Mouse (Mus musculus) kidney, adult 2 months (tissue): Measurements from ENCODE around the gene Eci3. TPM values are rescaled to one million over a fixed set of nuclear protein-coding genes. Genes with fewer than 3 reads are reported as not detected.
"Not testable (repeated sequence)": the region's sequence is repeated elsewhere in the genome, so short reads cannot be mapped to it uniquely, and the experiment has no call there.

Source experiments
- DNase-seq: peaks from one replicate; pipeline ENCODE4 v3.0.0; 2021
- H3K27ac ChIP-seq: fragments of 200-500 bp; 2 replicates; pipeline ENCODE4 v1.5.1; 2012; ENCODE audit warnings: low read depth, low read length, control low read depth, inconsistent platforms; ENCODE audit not compliant: insufficient read depth
- H3K27me3 ChIP-seq: fragments of 200-500 bp; replicated peaks from 2 replicates; pipeline ENCODE4 v1.6.1; 2012; ENCODE audit warnings: mild to moderate bottlenecking, moderate library complexity, low read length, inconsistent platforms; ENCODE audit not compliant: control insufficient read depth, insufficient read depth
- H3K36me3 ChIP-seq: fragments of 200-500 bp; 2 replicates; pipeline ENCODE4 v1.6.1; 2012; ENCODE audit warnings: mild to moderate bottlenecking, moderate library complexity, low read length, inconsistent platforms; ENCODE audit not compliant: control insufficient read depth, insufficient read depth
- H3K4me1 ChIP-seq: fragments of 200-500 bp; 2 replicates; pipeline ENCODE4 v1.6.1; 2011; ENCODE audit warnings: low read length; ENCODE audit not compliant: control insufficient read depth, insufficient read depth
- H3K4me3 ChIP-seq: fragments of 200-500 bp; 2 replicates; pipeline ENCODE4 v1.5.1; 2011; ENCODE audit warnings: mild to moderate bottlenecking, low read depth, low read length, control low read depth; ENCODE audit not compliant: insufficient read depth
- CTCF ChIP-seq: fragments of 200-500 bp; conservative IDR thresholded peaks from 2 replicates; pipeline ENCODE4 v1.5.1; 2011; ENCODE audit warnings: low read depth, mild to moderate bottlenecking, control low read depth, low read length, moderate library complexity, mixed read lengths; ENCODE audit not compliant: insufficient read depth, insufficient read length
- POLR2A ChIP-seq: fragments of 200-500 bp; IDR thresholded peaks from one replicate; pipeline ENCODE4 v1.6.1; 2011; ENCODE audit warnings: low read depth, low read length, control low read depth
- WGBS: fragments of 180-500 bp; shearing (Covaris S2); methylation state at CpG from one replicate; pipeline ENCODE4 v1.1.7; 2018; 5-methylcytosine and 5-hydroxymethylcytosine counted together
- polyA plus RNA-seq: library from polyadenylated mRNA; depleted of rRNA; stranded (reverse); fragments of >200 nt; gene quantifications from 2 replicates; pipeline ENCODE4 v1.2.3, GENCODE M21; 2012

The Eci3 gene
- polyA plus RNA-seq, 1 experiment = 129 TPM

DNA sequence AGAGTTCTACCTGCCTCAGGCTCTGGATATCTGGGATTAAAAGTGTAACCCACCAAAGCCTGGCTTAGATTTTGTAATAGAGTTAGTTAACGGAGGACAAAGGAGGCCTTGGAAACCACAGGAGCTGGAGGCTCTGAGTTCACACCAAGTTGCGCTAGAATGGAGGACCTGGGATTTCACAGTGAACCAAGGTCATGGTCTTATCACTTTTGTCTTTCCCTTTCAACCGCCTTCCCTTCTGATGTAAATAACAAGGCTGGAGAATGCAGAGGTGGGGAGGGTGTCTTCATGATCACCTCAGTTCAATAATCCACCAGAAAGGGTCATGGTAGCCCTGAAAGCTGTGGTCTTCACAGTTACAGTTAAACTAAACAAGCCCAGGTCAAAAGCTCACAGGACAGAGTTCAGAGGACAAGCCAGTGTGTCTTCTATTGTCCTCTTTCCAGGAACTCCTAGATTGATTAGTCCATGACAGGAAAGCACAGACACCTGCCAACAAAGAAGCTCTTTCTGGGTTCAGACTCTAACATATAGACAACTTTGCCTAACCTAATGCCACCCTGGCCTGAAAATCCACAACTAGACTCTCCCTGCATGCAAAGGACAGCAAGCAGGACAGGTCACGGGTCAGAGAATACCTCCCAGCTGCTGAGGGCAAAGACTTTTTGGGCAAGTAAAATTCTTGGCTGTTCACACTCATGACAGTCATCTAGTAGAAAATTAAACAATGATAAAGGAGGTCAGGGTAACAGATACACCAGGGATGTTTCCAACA lies 2.4 kb downstream of the Eci3 start:
- Histone ChIP-seq H3K27ac (peak overlapping the region; percentile 9; the same call in 1 of the 2 replicates), H3K36me3 (no peaks in the 10 kb centered on the region; the same call in 1 of the 2 replicates), H3K27me3 (no peaks in the 10 kb centered on the region), H3K4me3 (no peak overlapping the region), H3K4me1 (peaks cover 7% of the 10 kb centered on the region; the same call in 1 of the 2 replicates)
- TF ChIP-seq CTCF = no peak
- no peak for TF ChIP-seq POLR2A
- peak; percentile 87 for DNase-seq
- WGBS = 73% methylated on average over 4 of the region's 4 CpGs

- 54% methylated on average over 3 of the region's 3 CpGs for WGBS
- peak; percentile 32 for DNase-seq
- H3K27me3 ChIP-seq, H3K36me3 ChIP-seq, H3K4me3 ChIP-seq, H3K27ac ChIP-seq, H3K4me1 ChIP-seq: not testable (repeated sequence)
Observed at GRCm38 (mm10) chr13:34958158-34958557, 5.5 kb downstream of the Eci3 start.

DNA sequence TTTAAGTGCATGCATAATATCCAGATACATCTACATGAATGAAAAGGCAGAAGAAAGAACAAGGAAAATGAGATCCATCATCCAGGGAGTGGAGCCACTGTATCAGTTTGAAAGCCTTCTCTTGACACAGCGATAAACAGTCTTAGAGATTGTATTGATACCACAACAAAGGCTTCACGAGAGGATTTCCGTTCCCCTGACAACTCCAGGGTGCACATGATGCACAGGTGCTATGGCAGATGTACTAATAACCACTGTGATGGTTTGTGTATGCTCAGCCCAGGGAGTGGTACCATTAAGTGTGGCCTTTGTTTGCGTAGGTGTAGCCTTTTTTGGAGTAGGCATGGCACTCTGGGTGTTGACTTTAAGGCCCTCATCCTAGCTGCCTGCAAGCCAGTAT lies 6.7 kb downstream of the Eci3 start:
- 93% methylated on average over 4 of the region's 4 CpGs for WGBS
- H3K4me1 ChIP-seq = peaks cover 2% of the 10 kb centered on the region; the same call in 1 of the 2 replicates
- no peaks in the 10 kb centered on the region for H3K27me3 ChIP-seq
- no peak overlapping the region for H3K27ac ChIP-seq
- no peak for DNase-seq
- H3K36me3 ChIP-seq = no peaks in the 10 kb centered on the region; the same call in 1 of the 2 replicates
- TF ChIP-seq POLR2A (no peak), CTCF (no peak)
- no peak overlapping the region for H3K4me3 ChIP-seq

DNA sequence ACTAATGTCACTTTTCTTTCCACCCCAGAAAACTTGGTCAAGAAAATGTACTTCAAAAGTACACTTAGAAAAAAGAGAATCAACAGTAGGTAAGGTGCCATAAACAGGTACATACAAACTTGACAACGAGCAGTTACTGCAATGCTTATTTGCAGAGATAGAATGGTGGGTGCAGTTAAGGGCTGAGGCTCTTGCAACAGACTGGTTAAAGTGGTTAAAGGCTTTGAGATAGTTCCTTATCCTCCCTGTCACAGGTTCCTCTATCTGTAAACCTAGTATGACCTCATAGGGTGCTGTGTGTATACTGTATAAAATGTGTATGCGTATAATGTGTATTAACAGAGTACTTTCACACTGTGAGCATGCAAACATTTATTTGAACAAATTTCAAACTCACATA lies 12.2 kb downstream of the Eci3 start:
- H3K27ac ChIP-seq, H3K27me3 ChIP-seq, H3K4me1 ChIP-seq, H3K36me3 ChIP-seq, H3K4me3 ChIP-seq, DNase-seq: not testable (repeated sequence)
- WGBS = 93% methylated on average over 2 of the region's 2 CpGs

GRCm38 (mm10) chr13:34942370-34942769 lies 21.2 kb downstream of the Eci3 start:
- H3K4me1 ChIP-seq = no peaks in the 10 kb centered on the region
- no peak overlapping the region for H3K4me3 ChIP-seq
- H3K27me3 ChIP-seq = no peaks in the 10 kb centered on the region
- H3K36me3 ChIP-seq = no peaks in the 10 kb centered on the region
- no peak for DNase-seq
- TF ChIP-seq CTCF (no peak), POLR2A (no peak)
- no peak overlapping the region for H3K27ac ChIP-seq

DNA sequence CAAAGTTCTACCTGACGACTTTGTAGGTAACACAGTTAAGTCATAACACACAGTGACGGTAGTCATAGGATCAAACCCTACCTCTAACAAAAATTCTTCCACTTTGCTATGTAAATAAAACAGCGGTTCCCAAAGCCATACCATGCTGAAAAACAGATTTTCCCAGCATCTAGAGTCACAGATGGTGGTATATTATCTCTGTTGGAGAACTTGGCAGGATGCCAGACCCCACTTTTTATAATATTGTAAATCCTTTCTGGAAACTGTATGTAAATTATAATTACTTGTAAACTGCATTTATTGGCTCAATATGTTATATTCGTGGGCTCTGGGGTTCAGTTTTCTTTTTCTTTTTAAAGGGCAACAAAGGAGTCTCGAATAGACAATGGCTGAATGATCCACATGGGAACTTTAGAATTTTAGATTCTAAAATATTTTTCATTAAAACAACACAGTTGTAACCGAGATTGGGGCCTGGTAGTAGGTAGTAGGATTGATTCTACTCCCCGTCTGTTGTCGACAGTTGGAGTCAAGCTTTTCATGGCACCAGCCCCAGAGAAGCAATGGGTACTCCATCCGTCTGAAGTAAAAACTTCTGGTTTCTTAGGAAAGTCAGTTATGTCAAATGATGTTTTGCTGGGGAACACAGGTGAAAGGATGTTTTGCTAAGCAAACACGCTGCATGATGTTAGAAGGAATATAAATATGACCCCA lies 28.5 kb downstream of the Eci3 start:
- Histone ChIP-seq H3K36me3 (no peaks in the 10 kb centered on the region), H3K27me3 (no peaks in the 10 kb centered on the region), H3K4me3 (no peak overlapping the region), H3K27ac (no peak overlapping the region), H3K4me1 (no peaks in the 10 kb centered on the region)
- no peak for TF ChIP-seq CTCF
- no peak for TF ChIP-seq POLR2A
- DNase-seq = no peak
- WGBS = 82% methylated on average over 10 of the region's 10 CpGs

DNA sequence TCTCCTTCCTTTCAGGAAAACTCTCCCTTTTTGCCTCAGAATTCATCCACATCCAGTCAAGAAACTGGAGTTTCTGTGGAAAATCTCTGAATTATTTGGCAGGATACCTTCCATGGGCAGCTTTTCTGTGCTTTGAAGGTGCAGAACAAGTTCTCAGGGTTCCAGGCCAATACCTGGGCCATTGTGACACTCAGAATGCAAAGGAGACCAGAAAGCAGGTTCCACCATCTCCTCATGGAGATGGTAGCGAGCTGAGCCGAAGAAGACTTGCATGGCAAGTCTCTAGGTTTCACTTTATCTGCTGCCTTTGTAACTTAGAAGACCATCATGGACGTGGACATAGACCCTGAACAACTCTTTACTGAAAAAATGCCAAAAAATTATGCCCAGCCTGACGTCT lies 39.4 kb downstream of the Eci3 start, which contains the start of the genes Fam217a and 4933417A18Rik:
Fam217a (minus strand) TSS at position 101 of the 400 bp plus-strand sequence.
4933417A18Rik (plus strand) TSS at position 200 of the 400 bp plus-strand sequence.
- Histone ChIP-seq H3K4me3 (no peak within 1 kb of the TSS), H3K27ac (no peak within 1 kb of the TSS), H3K4me1 (no peaks in the 10 kb centered on the region), H3K27me3 (no peaks in the 10 kb centered on the region), H3K36me3 (no peaks in the 10 kb centered on the region)
- TF ChIP-seq POLR2A (no peak), CTCF (no peak)
- DNase-seq = no peak
- 74% methylated on average over 4 of the region's 4 CpGs for WGBS
